Mouse (Mus musculus) T-helper 1 cell (primary cell): ENCODE data around the gene Tmem79.
"Not testable (repeated sequence)": the region's sequence is repeated elsewhere in the genome, so short reads cannot be mapped to it uniquely, and the experiment has no call there.

Experiments
- in situ Hi-C: fragments of 300-600 bp; cut with MboI, MseI; formaldehyde crosslinking; loops from one replicate; pipeline ENCODE4 v1.15.1; 2025; ENCODE audit warnings: high pct_unique_total_duplicates

The Tmem79 gene

DNA sequence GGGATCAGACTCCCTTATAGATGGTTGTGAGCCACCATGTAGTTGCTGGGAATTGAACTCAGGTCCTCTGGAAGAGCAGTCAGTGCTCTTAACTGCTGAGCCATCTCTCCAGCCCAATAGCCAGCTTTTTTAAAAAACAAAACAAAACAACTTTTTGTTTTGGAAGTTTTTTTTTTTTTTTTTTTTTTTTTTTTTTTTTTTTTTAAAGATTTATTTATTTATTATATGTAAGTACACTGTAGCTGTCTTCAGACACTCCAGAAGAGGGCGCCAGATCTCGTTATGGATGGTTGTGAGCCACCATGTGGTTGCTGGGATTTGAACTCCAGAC, 50.4 kb downstream of the Tmem79 start:
- in situ Hi-C loops = not testable (repeated sequence)

DNA sequence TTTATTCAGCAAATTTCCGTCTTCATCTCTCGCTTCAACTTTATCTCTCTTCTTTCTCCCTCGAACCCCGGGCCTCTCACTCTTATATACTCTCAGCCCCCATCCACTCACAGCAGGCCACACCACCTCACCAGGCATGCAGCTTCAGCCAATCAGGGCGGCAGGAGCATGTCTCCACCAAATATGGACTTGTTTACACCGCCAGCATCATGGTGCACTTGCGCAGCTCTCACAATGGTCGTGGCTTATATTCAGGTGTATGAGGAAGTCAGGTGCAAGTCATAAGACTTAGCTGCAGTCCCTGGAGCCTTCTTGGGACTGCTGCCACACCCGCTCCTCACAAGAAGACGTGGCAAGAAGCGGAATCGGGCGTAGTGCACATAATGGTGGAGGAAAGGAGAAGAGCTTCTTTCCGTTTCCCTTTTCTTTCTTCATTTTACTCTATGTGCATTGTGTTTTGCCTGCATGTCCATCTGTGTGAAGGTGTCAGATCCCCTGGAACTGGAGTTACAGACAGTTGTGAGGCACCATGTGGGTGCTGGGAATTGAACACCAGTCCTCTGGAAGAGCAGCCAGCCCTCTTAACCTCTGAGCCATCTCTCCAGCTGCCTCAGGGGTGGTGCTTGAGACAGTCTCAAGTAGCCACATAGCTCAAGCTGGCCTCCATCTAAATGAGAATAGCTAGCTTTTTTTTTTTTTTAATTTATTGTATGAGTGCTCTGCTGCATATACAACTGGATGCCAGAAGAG, 51.0 kb downstream of the Tmem79 start:
- in situ Hi-C loops = not testable (repeated sequence)

DNA sequence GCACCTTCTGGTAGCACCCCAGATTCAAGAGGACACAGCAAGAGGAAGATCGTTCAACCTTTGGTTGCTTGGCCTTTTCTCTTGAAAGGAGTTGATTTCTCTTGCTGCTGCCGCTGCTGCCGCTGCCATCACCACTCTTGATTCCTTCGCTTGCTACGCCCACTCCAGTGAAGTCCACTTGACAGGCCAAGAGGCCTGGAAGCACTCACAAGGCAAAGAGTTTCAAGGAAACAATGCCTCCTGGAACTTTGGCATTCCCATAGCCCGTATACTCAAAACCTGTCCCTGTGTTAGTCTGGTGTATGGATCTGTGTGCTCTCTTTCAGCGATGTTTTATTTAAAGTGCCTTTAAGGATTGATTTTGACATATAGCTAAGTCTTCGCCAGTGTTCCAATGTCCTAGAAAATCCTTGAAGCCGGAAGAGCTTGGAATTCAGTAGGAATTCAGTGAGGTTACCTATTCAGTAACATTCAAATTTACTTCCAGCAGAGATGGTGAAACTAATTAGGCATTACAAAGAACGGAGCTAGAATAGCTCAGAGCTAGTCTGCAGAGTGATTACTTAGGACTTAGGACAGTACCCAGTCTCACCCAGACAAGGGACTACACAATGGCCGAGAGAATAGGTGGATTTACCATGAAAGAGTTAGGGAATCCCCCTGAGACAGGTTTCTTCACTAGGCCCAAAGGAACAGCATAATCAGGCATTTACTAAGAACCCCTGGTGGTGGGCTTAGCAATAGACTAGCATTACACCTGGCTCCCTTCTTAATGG, 54.6 kb downstream of the Tmem79 start:
- in situ Hi-C loops = not testable (repeated sequence)

DNA sequence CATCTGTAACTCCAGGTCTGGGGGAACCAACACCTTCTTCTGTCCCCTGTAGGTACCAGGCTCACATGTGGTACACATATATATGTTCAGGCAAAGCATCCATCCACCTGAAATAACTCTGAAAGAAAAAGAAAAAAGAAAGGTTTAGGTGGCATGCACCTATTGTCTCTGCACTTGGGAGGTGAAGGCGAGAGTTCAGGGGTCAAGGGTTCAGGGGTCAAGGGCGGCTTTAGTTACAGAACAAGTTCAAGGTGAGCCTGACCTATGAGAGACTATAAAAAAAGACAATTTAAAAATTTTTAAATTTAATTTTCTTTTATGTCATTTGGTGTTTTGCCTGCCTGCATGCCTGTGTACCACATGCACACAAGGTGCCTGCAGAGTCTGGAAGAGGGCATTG, 55.9 kb downstream of the Tmem79 start:
- in situ Hi-C loops = no loop called here
